Mouse (Mus musculus): Measurements from ENCODE around the gene Mylk3.

Mylk3 gene

GRCm38 (mm10) chr8:85386205-85386604 lies at the start of gene Mylk3:
Mylk3 (minus strand) TSS chr8:85386345.
- DNase-seq, result no peak

DNA sequence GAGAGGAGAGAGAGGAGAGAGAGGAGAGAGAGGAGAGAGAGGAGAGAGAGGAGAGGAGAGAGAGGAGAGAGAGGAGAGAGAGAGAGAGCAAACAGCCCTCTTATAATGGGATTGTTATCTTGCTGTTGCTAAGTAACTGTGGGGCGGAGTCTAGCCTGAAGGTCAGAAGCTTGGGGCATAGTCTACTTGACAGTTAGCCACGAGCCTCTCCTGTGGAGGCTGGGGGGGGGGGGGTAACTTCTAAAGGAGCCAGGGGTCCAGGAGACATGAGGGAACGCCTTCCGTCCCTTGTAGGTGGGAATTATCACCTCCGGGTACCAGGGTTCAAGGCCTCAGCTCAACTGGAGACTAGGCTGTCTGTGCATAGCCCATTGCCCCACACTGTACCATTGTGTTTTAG lies 49.6 kb upstream of the Mylk3 start:
- no peak for DNase-seq

- no peak for DNase-seq
Measured at GRCm38 (mm10) chr8:85434817-85435216, 48.7 kb upstream of the Mylk3 start.

GRCm38 (mm10) chr8:85433017-85433393 lies 46.9 kb upstream of the Mylk3 start:
- no peak for DNase-seq

- DNase-seq, result peak; percentile 97 to 98
Measured at GRCm38 (mm10) chr8:85432168-85433016, 46.2 kb upstream of the Mylk3 start, which contains the start of gene 4921524J17Rik. 4921524J17Rik (minus strand) TSS chr8:85432833.

DNA sequence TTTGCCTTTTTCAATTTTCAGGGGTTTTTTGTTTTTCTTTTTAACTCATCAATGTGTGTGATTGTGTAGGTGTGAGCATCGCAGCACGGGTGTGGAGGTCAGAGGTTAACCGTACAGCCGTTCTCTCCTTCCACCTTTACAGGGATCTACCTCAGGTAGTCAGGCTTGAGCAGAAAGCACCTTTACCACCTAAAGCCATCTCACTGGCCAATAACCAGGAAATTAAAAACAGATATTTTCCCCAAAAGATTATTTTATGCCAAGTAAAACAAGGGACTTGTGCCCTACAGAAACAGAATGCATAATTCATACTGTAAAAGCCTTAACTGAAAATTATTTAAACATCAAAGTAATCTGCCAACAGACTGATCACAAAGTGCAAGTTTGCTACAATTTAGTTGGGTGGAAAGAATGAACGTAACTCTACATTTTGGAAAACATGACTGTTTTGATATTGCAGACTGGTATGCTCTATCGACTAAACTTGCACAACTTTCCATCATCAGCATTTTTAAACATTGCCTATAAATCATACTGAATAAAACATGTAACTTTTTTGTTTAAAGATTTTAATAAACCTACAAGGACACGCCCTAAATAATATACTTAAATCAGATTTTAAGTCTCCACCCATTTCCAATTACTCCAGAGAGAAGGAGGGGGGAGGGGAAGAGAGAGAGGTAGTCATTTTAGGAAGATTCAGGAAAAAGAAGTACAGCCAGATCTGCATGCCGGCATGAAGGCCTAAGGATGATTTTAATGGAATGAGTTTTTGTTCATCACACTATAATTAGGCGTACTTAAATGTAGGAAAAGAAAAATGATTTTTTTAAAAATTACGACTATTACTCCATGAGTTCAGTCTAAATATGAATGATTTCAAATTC lies 45.4 kb upstream of the Mylk3 start:
- DNase-seq, result no peak

DNA sequence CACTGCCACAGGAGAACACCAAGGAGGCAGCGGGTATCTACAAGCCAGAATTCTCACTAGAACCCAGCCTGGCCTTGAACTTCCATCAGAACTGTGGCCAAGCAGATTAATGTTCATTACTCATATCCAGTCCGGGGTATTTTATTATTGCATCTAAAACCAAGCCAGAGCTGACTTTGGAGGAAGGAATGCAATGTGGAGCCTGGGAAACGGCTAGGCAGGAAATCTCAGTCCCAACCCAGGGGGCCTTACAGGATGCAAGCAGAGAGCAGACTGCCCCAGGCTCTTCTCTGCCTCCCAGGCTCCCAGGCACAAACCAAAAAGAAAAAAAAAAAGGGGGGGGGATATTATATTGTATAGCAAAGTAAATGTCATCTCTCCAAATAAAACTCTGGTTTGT lies 44.7 kb upstream of the Mylk3 start:
- DNase-seq, result peak in 1 of 2 experiments; percentile 8

DNA sequence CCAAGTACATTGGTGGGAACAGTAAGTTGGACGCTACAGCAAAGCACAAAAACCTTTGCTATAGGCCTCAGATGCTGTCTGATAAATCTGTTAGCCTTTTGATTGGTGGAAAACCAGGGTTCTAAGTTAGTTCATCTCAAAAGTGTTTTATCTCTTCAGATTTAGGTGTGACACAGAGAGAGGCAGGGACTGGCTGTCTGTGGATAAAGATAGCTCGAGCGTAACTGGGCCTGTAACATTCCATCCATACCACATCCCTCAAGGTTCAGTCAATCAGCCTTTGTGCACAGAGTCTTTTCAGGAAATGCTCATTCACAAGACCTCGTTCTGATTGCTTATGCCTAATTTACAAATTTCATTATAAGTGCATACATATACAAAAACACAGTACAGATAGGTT lies 43.1 kb upstream of the Mylk3 start:
- no peak for DNase-seq

DNA sequence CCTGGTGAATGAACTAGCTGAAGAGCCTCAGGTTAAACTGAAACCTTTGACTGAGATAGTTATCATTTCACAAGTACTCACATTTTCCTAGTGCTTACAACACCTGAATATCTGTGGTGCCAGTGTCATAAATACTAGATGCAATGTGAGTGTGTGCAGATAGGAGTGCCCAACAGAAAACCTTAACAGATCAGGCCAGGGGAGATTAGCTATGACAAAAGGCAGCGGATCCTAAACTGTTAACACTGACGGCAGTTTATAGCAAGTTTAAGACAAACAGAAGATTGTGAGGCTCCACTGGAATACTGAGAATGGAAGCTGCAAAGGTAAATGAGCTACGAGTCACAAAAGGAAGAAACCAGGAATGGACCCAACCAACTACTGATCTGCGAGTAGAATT lies 40.9 kb upstream of the Mylk3 start:
- no peak for DNase-seq

- DNase-seq, result no peak
Measured at GRCm38 (mm10) chr8:85421329-85421728, 35.2 kb upstream of the Mylk3 start.

GRCm38 (mm10) chr8:85408526-85408925 lies 22.4 kb upstream of the Mylk3 start:
- no peak for DNase-seq

- peak; percentile 13 to 18 for DNase-seq
Measured at GRCm38 (mm10) chr8:85408053-85408505, 21.9 kb upstream of the Mylk3 start.

DNA sequence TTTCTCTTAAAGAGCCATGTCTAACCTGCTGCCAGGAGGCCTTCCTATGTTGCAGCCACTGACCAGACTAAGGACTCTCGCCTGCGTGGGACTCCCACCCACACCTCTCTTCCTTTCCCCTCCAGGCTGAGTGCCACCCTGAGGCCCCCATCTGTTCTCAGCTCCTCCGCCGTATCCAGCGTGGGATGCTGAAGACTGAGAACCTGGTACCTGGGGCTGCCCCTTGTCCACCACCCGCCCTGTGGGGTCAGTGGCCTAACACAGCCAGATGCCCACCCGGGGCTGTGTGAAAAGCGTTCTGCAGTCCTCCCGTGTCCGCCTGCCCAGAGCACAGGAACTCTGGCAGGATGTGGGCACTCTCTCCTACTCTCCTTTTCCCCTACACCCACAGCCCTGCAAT lies 19.8 kb upstream of the Mylk3 start:
- no peak for DNase-seq

DNA sequence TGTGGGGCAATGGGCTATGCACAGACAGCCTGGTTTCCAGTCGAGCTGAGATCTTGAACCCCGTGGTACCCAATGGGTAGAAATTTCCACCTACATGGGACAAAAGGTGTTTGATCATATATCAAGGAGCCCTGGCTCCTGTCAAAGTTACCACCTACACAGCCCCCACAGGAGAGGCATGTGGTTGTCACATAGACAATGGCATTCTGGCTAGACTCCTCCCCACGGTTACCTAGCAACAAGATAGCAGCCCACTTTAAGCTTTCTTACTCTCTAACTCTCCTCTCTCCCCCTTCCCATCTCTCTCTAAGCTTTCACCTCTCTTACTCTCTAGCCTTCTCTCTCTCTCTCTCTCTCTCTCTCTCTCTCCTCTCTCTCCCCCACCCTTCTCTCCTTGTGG lies 19.3 kb upstream of the Mylk3 start:
- DNase-seq, result no peak

DNA sequence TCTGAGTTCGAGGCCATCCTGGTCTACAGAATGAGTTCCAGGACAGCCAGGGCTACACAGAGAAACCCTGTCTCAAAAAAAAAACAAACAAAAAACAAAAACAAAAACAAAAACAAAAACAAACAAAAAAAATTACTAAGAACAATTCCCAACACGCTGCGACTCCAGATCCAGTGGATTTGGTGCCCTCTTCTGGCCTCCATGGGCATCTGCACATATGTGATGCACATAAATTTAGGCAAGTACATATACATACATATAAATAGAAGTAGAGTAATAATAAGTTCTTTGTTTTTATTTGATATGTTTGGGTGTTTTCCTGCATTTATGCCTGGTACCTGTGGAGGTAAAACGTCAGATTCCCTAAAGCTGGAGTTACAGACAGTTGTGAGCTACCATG lies 12.4 kb upstream of the Mylk3 start:
- no peak for DNase-seq

GRCm38 (mm10) chr8:85397508-85397907 lies 11.4 kb upstream of the Mylk3 start:
- peak in 1 of 2 experiments; percentile 10 for DNase-seq

DNA sequence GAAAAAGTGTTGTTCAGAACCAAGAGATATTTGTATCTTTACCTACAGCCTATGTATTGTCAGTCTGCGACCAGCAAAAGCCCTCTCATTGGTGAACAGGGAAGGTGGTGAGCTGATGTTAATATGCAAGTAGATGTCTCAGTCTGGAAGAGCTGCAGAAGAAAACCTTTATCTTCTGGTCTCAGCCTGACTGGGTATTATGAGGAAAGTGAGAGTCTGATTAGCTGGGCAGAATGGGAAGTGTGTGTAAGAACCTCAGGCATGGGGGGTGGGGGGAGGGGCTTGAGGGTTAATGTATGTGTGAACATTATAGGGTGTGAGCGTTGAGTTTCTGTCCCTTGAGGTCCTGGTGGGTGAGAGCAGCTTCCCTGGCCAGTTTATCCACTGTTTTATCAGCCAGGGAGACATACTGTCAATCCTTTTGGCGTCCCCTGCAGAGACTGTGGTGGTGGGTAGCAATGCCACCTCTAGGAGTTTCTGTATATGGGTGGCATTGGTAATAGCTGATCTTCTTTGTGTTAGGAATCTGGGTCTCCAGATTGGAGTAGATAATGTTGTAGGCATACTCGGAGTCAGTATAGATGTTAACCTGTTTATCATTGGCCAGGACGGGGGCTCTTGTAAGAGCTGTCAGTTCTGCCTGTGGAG lies 10.4 kb upstream of the Mylk3 start:
- no peak for DNase-seq

DNA sequence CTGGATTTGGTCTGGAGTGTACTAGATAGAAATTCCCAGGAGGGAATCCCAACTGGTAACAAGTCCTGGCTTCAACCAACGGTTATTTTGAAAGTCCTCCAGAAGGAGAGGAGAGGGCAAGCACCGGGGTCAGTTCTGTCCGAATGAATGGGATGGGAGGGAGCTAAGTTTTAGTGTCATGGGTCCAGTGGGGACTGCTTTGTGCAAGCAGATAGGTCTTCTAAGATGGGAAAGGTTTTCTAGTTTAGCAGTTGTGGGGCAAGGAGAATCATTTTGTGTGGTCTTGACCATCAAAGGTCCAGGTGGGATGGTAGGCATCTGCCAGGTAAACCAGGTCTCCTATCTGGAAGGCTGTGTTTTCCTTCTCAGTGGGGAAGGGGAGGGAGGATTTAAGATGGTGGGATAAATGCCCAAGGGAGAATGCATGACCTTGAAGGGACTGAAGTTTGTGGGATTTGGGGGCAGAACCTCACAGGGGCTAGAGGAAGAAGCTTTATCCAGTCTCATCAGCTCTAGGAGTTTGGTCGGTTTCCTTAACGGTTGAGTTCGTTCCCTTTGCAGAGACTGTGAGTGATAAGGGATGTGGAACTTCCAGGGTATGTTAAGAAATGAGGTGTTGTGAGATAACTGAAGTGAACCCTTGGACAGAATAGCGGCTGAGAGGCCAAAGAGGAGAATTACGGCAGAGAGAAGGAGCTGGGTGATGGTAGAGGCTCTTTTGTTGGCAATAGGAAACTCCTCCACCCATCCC lies 9.7 kb upstream of the Mylk3 start:
- no peak for DNase-seq

DNA sequence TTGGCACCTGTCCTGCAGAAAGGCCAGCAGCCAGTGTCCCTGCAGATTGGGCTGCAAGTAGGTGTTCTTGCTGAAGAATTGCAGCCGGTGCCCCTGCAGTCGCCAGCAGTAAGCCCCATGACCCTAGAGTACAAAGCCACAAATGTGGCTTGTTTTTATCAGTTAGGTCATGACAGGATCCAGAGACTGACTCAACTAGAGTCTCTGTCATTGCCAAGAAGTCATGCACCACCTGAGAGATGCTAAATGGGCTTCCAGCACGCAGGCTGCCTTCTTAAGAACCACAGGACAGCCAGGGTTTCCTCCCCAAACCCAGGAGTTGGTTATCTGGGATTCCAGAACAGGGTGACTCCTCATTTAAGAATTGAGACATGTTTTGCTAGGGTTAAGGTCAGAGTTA lies 8.9 kb upstream of the Mylk3 start:
- no peak for DNase-seq

GRCm38 (mm10) chr8:85393199-85393598 lies 7.1 kb upstream of the Mylk3 start:
- DNase-seq, result no peak

DNA sequence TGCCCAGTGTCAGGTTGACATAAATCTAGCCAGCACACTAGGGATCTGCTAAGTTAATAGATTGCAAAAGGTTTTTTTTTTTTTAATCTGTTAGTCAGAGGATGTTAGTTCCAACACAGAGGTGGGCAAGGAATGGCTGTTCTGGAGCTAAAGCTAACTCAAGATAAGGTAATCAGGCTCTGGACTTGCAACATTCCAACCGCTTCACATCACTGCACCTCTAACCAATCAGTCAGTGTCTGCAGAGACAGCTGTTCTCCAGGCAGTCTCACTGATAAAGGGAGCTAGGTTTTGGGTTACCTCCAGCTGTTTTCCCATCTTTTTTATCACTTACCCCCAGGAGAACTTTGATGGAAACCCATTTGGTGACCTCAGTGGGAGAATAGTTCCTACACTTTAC lies 5.3 kb upstream of the Mylk3 start:
- DNase-seq, result no peak

- no peak for DNase-seq
Measured at GRCm38 (mm10) chr8:85381926-85382325, 4.2 kb downstream of the Mylk3 start.

- DNase-seq, result no peak
Measured at GRCm38 (mm10) chr8:85380824-85381209, 5.3 kb downstream of the Mylk3 start.

Measured in cerebellum, adult 18-20 months (tissue).